Mouse (Mus musculus) CD4-positive helper T cell, adult 2 months (primary cell): ENCODE data around the gene Cisd1.

ENCODE experiments used
- DNase-seq: peaks from one replicate; pipeline ENCODE4 v3.0.0-alpha.2; 2012; ENCODE audit warnings: low read depth, missing footprints, low spot score

Cisd1 gene

DNA sequence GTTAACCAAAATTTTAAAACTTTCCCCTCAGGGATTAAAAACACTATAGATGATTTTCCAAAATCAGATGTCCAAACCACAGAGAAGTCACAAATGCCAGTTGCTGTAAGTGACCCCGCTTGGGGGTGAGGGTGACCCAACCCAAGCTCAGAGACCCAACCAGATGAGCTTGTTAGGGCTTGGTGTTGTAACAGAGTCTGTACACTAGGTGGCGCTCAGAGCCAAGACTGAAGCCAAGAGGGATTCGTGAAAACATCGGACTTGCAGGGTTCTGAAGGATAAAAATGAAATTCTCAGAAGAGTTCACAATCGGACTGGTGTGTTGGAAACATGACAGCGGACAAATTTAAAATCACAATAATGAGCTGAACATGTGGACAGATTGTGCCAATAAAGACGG lies 18.0 kb downstream of the Cisd1 start:
- DNase-seq = peak; percentile 70

DNA sequence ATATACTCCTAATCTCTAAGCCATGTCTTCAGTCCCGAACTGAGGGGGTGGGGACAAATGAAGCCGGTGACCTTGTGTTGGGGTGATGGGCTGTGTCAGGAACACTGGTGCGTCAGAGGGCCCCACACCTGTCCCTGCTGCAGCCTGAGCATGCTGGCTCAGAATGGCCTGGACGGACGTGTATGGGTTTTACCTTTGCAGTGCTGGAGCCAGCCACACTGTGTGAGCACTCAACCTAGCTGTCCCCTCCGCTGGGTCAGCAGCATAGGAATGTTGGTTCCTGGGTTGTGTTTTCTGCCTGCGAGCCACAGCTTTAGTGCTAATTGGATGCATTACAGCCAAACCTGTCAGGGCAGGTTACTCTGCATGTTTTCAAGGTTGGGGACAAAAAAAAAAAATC lies 18.6 kb downstream of the Cisd1 start:
- DNase-seq = no peak

DNA sequence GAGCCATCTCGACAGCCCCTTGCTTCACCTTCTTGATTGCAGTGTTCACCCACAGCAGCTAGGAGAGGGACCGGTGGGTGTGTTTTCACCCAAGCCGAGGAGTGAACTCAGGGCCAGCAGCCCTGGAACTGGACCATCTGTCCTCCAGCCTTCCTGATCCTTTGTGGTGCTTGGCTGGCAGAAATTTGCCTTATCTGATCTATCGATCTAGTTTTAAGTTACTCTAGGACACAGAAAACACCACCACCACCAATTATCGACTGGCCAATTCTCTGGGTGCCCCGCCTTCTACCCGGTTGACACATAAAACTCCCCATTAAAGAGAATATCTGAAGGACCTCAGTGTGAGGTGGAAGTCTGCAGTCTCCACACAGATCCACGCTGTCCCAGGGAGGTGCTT lies 21.1 kb downstream of the Cisd1 start:
- no peak for DNase-seq

DNA sequence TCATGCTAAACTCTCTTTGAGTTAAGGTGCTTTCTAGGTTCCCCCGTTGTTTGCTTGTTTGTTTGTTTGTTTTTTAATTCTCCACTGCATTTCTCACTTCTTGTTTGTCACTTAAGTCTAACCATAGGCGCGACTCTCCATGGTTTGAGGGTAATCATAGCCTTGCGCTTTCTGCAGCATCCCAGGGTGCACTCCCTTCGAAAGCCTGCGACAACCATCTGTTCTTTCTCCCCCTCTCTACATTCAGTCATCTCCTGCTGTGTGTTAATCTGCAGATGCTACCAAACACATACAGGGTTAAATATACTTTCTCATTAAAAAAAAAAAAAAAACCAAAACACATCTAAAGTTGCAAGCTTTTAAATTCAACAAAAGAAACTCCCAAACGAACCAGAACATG lies 28.3 kb downstream of the Cisd1 start:
- DNase-seq = no peak

DNA sequence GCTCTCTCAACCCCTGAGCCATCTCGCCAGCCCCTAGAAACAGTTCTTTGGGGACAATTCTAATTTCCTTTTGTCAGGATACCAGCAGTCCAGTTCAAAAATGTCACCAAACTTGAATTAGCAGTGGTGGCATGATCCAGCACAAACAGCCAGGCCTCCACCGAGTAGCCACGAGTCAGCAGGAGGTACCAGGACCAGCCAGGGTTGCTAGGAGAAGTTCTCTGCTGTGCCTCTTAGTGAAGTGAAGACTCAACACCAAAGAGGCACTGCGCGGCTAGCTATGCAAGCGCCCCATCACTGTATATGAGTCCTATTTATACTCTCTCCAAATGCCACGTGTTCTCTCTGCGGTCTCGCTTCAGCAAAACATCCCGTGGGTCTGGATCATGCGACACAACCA lies 28.7 kb downstream of the Cisd1 start:
- no peak for DNase-seq

DNA sequence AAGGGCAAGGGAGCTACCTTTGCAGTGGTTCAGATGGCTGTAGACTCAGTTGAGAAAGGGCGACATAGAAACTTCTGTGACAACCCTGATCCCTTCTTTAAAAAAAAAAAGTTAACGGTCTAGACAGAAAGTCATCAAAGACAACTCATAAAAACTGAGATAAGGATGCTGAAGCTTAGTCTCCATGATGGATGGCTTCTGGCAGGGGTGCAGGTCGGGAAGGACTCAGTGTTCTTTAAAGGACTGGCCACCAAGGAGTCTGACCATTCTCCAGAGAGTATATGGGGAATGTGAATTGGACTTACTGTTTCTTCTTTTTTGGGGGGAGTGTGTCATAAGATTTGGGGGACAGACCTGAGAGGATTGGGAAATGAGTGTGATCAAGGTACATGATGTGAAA lies 30.2 kb downstream of the Cisd1 start:
- DNase-seq = no peak

DNA sequence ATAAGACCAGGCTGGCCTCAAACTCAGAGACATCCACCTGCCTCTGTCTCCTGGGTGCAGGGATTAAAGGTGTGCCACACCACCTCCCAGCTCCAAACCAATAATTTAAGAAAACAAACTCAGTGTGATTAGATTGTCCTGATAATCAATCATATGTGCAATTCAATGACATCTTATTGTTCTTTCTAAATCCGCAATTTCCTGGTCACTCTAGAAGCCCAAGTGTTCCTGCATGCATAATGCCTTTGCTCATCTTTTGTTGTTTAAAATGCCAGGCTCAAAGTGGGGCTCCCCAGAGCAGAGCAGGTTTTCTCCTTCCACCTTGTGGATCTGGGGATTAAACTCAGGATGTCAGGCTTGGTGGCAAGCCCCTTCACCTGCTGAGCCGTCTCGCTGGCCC lies 34.5 kb downstream of the Cisd1 start:
- DNase-seq = no peak

DNA sequence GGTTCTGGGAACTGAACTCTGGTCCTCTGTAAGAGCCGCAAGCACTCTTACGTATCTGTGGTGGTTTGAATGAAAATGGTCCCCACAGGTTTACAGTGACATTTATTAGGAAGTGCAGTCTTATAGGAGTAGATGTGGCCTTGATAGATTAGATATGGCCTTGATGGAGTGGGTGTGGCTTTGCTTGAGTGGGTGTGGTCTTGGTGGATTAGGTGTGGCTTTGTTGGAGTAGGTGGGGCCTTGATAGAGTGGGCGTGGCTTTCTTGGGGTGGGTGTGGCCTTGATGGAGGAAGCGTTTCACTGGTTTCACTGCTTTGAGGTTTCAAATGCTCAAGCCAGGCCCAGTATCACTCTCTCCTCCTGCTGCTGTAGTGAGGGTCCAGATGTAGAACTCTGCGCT lies 36.6 kb downstream of the Cisd1 start:
- DNase-seq = no peak

DNA sequence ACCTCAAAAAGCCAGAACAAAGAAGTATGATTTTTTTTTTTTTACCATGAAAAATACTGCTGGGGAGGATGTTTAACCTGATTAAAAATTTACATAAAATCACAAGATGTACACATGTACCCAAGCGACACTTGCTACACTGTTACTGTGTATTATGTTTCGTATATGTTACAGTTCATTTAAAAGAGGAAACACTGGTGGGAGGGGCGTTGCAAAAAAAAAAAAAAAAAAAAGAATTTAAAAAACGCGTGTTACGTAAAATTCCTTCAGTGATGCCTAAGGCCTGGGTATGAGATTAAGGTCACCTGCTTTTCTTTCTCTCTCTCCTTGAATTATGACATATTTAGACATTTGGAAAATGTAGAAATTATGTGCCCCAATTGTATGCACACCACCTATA lies 38.0 kb downstream of the Cisd1 start:
- no peak for DNase-seq

DNA sequence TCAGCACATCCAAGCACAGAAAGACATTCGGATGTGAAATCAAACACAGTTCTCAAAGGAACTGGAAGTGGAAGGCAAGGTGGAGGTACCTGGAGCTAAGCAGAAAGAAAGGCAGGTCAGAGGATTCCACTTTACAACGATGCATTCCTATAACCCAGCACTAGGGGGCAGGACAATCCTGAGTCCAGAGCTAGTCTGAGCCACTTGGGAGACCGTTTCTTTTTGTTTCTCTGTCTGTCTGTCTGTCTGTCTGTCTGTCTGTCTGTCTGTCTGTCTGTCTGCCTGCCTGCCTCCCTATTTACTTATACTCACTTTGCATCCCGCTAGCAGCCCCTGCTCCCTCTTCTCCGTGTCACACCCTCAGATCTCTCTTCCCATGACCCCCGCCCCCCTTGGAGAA lies 38.6 kb downstream of the Cisd1 start:
- DNase-seq = peak; percentile 61

DNA sequence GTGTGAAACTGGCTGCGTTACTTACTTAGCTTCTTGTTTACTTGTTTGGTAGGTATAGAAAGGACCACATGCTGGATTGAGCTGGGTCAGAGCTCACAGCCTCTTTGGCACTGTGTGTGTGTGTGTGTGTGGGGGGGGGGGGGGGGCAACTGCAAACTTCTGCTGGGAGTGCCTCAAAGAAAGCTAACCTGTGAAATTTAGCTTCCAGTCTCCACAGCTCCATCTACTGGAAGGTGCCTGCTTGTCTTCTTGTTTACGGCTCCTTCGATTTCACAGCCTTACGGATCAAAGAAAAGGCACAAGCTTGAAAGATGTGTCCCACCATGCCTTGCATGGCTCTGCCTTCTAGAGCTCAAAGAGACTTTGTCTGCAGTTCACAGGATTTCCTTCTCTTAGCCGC lies 42.3 kb downstream of the Cisd1 start:
- DNase-seq = peak; percentile 70

DNA sequence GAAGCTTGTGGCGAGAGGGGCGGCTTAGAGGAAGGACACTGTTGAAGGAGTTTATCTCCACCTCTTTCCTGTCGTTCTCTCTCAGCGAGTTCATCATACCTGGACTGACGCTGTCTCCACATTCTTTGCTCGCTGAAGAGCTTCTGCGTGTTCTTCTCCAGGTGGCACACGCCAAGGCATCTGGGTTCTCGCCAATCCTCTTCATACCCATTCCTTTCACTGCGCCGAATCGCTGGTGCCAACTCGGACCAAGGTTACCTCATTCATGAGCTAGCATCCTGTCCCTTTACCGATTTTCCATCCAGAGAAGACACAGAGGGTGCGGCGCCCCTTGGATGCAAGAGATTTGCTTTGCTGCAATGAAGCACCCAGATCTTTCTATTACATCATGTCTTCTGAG lies 44.6 kb downstream of the Cisd1 start:
- no peak for DNase-seq

DNA sequence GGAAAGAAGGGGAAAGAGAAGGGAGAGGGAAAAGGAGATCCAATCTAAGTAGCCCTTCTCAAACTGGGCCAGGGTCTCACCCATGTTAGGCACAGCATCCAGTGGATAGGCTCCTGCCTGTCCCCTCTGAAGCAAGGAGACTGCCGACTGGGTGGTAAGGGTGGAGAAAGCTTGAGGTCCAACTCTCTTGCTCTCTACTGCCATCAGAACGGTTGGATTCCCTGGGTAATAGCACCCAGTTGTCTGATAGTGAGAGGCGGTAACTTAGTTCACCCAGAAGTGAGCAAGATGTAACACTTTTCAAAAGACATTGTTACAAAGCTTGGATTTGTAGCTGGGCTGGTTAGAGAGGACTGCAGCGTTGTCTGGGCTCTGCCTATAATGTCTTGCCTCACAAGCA lies 51.5 kb downstream of the Cisd1 start:
- DNase-seq = no peak

DNA sequence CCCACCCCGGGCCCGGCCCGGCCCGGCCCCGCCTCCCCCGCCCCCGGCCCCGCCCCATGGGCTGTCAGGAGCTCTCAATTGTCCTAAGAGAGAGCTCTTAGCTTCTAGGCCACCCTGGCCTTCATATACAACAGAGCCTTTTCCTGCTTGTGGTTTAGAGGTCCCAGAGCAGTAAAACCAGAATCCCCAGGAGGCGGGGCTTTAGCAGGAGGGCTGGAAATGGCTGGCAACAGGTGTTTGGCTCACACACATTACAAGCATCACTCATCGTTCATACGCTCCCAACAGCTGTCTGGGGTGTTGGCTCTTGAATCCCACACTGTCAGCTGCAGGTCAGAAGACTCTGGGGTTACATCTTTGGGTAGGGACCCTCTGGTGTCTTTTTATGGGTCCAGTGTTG lies 52.5 kb downstream of the Cisd1 start:
- DNase-seq = no peak

DNA sequence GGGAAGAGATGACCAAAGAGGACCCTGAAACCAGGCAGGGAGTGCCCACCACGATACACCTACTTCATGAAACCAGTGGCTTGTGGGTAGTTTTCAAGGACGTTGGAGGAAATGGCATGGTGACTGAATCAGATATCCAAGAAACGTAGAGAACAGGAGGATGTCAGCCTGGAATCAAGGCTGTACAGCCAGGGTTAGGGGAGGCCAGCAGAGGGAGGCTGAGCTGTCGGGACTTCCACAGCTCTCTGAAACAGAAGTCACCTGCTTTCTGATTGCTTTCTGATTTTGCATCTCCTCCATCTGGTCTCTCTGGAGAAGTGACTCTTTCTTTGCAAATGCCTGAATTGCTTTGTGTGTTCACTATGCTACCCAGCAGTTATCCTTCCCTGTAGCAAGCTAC lies 53.0 kb downstream of the Cisd1 start:
- DNase-seq = no peak

DNA sequence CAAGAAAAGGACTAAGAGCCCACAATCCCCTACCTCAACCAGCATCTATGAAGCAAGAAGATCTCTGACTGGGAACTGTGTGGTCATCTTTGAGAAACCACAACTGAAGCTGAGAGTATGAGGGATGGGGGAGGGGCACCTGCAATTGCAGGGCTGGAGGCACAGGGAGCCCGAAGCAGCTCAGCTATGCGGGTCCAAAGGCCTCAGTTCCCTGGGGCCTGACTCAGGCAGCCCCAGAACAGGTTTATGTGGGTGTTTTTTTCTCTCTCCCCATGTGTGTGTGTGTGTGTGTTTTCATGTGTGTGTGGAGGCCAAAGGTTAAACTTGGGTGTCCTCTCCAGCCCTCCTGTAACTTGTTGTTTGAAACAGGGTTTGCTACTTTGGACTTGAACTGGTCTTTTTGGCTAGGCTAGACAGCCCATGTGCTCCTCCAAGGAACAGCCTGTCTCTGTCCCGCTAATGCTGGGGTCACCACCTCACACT lies 53.5 kb downstream of the Cisd1 start:
- DNase-seq = no peak

DNA sequence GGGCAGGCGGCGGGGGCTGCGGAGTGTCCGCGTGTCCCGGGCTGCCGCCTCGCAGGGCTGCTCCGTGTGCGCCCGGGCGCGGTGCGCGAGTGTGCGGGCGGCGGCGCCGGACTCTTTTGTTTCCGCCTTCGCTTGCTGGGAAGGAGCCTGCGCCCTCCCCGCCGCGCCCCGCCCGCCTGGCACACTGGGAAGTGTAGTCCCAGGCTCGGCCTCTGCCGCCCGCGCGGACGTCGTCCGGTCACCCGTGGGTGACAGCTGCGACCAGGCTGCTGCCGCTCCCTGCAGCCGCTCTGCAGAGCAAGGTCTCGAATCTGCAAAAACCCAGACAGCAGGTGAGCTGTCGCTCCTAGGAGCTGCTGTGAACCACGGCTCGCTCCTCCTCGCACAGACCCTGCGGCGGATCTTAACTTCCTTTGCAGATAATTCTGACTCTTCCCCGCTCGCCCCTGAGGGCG lies 59.6 kb downstream of the Cisd1 start, which contains the start of gene Ube2d1:
TSS of gene Ube2d1 (minus strand) at position 137 of the 455 bp plus-strand sequence.
- peak; percentile 74 for DNase-seq

DNA sequence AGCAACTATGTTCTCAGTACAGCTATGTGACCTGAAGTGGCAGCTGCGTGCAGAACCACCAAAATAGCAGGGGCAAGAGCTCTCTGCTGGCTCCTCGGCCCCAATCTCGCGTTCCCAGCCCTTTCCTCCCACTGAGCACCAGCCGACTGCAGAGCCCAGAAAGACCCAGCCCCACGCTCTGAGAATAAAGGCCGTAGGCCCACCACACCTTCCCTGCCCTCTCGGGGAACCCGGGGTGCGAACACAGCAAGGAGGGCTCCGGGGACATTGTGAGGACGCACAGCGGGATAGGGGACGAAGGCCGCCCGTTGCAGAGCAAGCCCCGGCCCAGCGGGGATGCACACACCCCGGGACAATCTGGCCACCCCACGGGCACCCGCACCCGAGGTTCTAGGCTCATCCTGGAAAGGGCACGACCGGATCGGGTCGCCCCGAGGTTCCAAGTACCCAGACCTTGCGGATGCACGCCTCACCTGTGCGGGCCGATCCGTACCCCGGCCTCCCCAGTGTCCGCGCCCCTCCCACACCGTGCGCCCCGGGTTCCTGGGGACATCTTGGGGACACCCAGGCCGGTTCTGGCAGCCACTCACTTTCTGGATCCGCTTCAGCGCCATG lies 60.1 kb downstream of the Cisd1 start:
- DNase-seq = no peak

DNA sequence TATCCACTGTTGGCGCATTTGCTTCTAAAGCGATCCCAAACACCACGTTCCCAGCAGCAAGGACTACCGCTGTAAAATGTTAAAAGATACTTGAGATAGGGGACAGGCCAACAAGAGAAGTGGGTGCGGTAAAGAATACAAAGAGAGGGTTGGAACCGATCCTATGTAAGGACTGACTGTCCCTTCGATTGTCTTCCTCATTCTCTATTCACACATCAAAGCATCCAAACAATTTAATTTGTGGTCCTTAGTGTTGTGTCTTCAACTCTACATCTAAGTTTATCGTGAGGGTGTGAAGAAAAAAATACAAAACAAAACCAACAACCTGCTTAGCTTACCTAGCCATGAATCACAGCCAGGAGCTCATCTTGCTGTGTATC lies 60.6 kb downstream of the Cisd1 start:
- no peak for DNase-seq
